Mouse (Mus musculus): ENCODE data around the gene Slc25a4.
A peak's percentile ranks its signal among the peaks of the same experiment; 100 is the strongest.

Slc25a4 gene

GRCm38 (mm10) chr8:46204301-46204700 lies 6.8 kb downstream of the Slc25a4 start:
- no peak for DNase-seq

- no peak for DNase-seq
These were observed 8.7 kb downstream of the Slc25a4 start for GRCm38 (mm10) chr8:46202350-46202749.

GRCm38 (mm10) chr8:46197673-46198072 lies 13.4 kb downstream of the Slc25a4 start:
- DNase-seq: no peak

GRCm38 (mm10) chr8:46196877-46197276 lies 14.2 kb downstream of the Slc25a4 start:
- DNase-seq: no peak

- no peak for DNase-seq
These were observed 18.0 kb downstream of the Slc25a4 start for GRCm38 (mm10) chr8:46193100-46193499.

- DNase-seq: peak; percentile 36 to 49
These were observed 25.7 kb downstream of the Slc25a4 start for GRCm38 (mm10) chr8:46185361-46185760.

- DNase-seq: no peak
These were observed 30.9 kb downstream of the Slc25a4 start for GRCm38 (mm10) chr8:46180136-46180535.

GRCm38 (mm10) chr8:46173651-46174050 lies 37.4 kb downstream of the Slc25a4 start:
- DNase-seq: no peak

GRCm38 (mm10) chr8:46163870-46164190 lies 47.3 kb downstream of the Slc25a4 start:
- DNase-seq: no peak

- peak; percentile 97 to 98 for DNase-seq
These were observed 47.9 kb downstream of the Slc25a4 start for GRCm38 (mm10) chr8:46162953-46163869.

Data from thymus, postnatal 36 days (tissue).